Mouse (Mus musculus) right cerebral cortex, postnatal 10 days (tissue): ENCODE data around the gene Tinf2.
A peak's percentile ranks its signal among the peaks of the same experiment; 100 is the strongest.

Experiments used
- DNase-seq, 2 experiments: peaks; one replicate each; pipeline ENCODE4 v3.0.0; 2021; ENCODE audit warnings: low spot score in 2 of 2

Gene Tinf2

DNA sequence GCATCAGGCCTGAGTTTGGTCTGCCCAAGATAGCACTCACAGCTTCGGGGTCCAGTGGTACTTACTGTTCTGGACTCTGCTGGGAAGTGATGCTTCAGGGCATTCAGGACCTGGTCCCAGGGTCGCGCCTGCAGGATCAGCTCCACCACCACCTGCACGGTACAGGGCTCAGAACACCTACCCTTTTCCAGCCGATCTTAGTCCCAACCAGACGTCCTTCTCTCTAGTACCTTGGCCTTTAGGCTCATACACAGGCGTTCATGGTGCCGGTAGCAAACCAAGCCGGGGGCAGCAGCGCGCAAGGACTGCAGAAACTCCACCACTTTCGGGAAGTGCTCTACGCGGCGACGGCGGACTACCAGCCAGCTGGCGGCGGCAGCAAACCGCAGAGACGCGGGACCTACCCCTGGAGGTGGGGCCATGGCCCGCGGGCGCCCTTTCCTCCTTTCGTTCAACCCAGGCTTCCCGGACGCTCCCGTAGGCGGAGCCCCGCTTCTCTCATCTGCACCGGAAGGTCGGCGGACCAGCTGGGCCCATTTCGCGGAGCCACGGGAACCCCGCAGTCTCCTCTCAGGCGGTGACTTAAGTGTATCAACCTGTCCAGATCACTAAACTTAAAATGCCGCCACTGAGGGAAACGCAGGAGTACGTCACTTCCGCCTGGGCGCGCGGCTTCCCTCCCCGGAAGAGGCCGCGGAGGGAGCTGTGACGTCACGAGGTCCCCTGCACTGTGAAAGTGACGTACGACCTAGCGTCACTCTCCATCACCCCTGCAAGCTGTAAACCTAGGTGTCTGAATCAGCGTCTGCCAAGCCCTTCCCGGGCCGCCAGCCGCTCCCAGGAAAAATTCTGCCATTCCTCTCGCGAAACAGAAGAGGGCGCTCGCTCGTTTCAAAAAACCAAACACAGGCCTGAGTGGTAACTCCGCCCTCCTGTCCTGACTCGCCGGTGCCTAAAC, at the start of gene Tinf2:
Gene Tinf2 (minus strand): TSS at position 661 of the 958 bp plus-strand sequence.
- peak; percentile 97 to 98 for DNase-seq

- peak; percentile 69 to 82 for DNase-seq
Measured at GRCm38 (mm10) chr14:55730531-55731032, 49.0 kb upstream of the Tinf2 start.

GRCm38 (mm10) chr14:55730116-55730515, 48.5 kb upstream of the Tinf2 start:
- no peak for DNase-seq

- no peak for DNase-seq
Measured at GRCm38 (mm10) chr14:55727889-55728685, 46.5 kb upstream of the Tinf2 start.

DNA sequence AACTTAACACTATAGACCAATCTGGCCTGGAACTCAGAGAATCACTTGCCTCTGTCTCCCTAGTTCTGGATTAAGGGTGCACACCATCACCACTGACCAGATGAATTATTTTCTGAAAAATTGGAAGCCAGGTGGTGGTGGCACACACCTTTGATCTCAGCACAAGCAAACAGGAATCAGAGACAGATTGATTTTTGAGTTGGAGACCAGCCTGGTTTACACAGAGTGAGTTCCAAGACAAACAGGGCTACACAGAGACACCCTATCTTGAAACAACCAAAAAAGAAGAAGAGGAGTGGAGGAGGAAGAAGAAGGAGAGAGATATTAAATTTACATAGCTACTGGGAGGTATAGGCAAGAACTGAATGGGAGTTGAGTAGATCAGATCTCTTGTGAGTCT, 44.6 kb upstream of the Tinf2 start:
- DNase-seq: no peak

DNA sequence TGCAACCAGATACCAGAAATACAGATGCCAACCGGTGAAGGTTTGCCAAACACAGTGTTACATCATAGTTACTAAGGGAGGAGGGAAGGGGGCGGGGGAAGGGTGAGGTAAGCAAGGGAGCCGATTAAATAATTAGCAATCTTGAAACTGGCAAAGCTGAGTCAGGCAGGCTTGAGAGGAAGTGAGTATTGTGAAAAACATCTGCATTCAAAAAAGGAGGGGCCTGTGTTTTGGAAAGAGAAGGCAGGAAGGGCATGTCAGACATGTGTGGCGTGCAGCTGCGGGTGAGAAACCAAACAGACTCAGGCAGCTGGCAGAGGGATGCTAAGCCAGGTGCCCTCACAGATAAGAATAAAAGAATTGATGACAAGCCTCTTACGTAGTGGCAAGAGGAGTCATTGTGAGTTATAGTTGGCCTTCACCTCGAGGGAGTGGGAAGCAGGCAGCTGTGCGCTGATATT, 42.8 kb upstream of the Tinf2 start:
- DNase-seq: no peak

- no peak for DNase-seq
Measured at GRCm38 (mm10) chr14:55723433-55723832, 41.8 kb upstream of the Tinf2 start.

DNA sequence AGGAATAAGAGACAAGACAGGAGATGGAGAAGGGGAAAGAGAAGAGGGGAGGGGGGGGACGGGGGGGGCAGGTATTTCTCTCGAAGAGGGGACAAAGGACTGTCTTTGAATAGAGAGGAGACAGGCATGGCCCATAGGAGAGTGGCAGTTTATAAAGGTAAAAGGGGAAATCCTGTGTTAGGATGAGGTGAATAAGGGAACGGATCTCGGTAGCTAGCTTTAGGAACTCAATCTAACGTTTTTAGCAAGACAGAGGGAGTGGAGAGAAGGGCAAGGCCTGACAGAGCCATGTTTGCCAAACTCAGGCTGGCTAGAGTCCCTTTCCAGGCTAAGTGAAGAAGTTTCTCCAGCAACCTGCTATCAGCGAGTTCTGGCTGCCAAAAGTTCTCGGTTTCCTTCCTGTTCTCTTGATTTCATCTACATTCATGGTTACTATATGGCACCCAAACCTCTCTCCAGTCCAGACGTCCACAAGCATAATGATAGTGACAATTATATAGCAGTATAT, 40.9 kb upstream of the Tinf2 start:
- DNase-seq: no peak

- peak; percentile 96 for DNase-seq
Measured at GRCm38 (mm10) chr14:55721700-55722437, 40.2 kb upstream of the Tinf2 start, which contains the start of gene Rabggta. TSS of gene Rabggta (minus strand) at chr14:55722263.

DNA sequence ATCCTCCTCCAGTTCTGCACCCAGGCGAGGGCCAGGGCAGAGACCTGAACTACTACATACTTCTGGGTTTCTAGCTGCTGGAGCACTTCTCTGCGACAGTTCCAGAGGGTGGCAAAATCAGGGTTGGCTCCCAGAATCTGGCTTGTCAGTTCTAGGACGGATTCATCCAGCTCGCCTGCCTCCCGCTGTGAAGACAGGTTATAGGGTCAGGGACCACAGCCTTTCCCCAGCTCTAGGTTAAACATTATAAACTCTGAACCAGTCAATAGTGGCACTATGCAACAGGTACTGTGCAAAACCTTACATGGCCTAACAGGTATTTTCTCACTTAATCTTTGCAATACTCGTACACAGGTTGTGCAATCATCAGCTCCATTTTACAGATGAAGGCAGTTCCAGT, 39.5 kb upstream of the Tinf2 start:
- no peak for DNase-seq

DNA sequence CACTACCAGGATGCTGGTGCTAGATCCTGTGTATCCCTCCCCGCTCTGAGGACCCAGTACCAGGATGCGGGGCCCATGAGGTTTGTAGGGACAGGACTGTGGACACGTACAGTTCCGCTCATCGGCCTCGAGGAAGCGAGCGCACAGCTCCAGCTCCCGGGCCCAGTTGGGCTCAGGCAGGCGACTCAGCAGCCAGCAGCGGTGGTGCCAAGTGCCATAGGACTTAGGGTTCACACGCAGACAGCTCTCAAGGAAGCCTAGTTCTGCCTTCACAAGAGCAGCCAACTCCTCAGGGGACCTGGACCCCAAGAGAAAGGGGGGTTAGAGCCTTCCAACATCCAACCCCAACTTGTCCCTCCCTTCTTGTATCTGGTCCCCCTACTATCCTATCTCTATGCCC, 39.0 kb upstream of the Tinf2 start:
- DNase-seq: no peak

DNA sequence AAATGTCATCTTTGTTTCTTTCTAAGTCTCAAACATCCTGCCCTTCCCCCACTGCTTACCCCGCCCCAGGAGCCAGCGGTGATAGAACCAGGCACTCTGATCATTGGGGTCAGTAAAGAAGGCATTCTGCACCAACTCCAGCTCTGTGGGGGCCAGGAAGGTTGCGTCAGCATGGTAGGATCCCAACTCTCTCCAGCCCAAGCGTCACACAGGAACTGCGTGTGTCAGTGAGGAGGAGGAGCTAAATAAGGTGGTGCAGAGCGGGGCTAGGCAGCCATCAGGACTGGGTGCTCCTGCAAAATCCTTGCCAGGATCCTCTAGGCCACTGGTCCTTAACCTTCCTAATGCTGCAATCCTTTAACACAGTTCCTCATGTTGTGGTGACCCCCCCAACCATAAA, 38.1 kb upstream of the Tinf2 start:
- no peak for DNase-seq

DNA sequence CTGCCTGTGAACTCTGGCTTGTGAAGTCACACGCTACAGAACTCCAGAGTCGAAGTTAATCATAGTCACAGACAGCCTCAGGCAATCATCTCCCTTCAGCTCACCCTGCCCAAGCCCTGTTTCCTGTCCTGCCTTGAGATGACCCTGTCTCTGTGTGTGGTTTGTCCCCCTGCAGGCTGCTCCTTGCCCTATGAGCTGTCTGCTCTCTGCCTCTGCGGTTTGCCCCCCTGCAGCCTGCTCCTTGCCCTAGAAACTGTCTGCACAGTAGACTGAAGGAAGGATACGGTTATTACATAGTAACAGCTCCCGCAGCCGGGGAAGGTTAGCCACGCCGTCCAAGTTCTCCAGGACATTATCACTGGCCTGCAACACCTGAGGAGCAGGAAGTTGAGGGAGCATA, 35.3 kb upstream of the Tinf2 start:
- DNase-seq: no peak

DNA sequence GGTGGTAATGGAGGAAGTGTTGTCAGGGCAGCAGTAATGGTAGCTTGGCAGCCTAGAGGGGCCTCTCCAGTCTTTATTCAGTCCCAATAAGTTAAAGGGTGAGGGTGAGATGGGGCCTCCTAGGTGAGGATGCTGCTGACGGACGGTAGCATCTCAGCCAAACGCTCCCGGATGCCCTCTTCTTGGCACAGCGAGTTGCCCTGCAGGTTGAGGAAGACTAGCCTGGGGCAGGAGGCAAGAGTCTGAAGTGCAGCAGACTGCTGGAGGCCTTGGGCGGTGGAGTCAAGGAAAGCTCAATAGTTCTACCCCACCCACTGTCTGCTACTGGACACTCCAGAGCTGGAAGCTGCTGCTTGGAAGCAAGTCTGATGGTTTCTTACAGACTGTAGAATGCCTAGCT, 34.7 kb upstream of the Tinf2 start:
- DNase-seq: no peak

GRCm38 (mm10) chr14:55714893-55715292, 33.3 kb upstream of the Tinf2 start:
- no peak for DNase-seq

- DNase-seq: no peak
Measured at GRCm38 (mm10) chr14:55713729-55714122, 32.1 kb upstream of the Tinf2 start, which contains the start of gene Tgm1. TSS of gene Tgm1 (minus strand) at chr14:55713926.

GRCm38 (mm10) chr14:55713007-55713728, 31.5 kb upstream of the Tinf2 start:
- DNase-seq: no peak

DNA sequence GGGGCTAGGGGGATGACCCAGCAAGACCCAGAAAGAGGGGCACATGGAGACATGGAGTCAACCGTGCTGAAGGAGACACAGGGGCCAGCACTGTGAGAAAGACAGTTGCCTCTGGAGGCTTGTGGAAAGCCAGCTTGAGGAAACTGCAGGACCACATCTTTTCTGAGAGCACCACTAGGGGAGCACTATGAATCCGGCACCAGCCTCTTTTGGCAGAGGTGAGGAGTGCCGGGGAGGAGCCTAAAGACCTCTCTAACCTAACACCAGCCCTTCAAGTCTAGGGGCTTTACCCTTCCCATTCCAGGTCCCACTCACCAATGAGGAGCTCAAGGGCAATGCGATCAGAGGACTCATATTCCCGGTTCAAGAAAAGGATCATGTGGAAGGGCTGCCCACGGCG, 30.2 kb upstream of the Tinf2 start:
- DNase-seq: no peak

- DNase-seq: no peak
Measured at GRCm38 (mm10) chr14:55709509-55709908, 27.9 kb upstream of the Tinf2 start.

- no peak for DNase-seq
Measured at GRCm38 (mm10) chr14:55707397-55707796, 25.8 kb upstream of the Tinf2 start.
